In the genomic region with DNA sequence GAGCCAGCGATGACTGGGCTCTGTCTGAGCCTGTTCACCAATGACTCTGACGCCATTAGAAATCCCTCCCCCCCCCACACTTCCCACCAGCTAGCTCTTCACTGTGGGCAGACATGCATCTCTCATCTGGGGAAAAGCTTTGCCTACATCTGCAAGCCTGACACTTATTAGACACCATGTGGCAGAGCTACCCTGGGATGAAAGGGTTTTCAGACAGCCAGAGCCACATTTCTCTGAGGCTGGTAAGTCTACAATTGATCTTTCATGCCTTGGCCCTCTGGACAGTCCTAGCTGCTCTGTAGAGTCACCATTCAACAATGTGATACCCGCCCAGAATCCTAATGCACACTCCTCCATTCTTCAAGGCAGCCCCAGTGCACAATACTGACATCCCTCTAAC, we compare ENCODE assay signal across 13 mouse cellular contexts.
A peak's percentile ranks its signal among the peaks of the same experiment; 100 is the strongest.
DNase-seq lines count a peak whose midpoint lies in the region; ATAC-seq and TF ChIP-seq lines count a peak whose summit lies in the region.
"Had no signal": no experiment of that assay in that cellular context is flagged by ENCODE, and none has a peak within 500 bp of the region (broad histone marks: within the 10 kb centered on the region; RNA-seq: fewer than 3 reads in every experiment).

No protein-coding gene starts in this region.

- no peak overlapping the region for H3K9ac ChIP-seq in forebrain, postnatal 0 days
- no peak overlapping the region for H3K9ac ChIP-seq in midbrain, embryonic 14.5 days (replicated peaks; ENCODE audit: low read length)
- H3K9ac ChIP-seq: limb, embryonic 13.5 days; lung, embryonic 14.5 days had no signal

- intact Hi-C loops in left cerebral cortex, postnatal 4 days (cut with DNase I): no loop called here
- intact Hi-C loops in left cerebral cortex, postnatal 36 days (cut with DNase I): no loop called here

- H3K9me3 ChIP-seq in forebrain, postnatal 0 days (ENCODE audit: low read length): no peaks in the 10 kb centered on the region
- no peaks in the 10 kb centered on the region for H3K9me3 ChIP-seq in midbrain, embryonic 14.5 days (ENCODE audit: control insufficient read depth, low read length)
- H3K9me3 ChIP-seq: limb, embryonic 13.5 days had no signal

- H3K27ac ChIP-seq in forebrain, postnatal 0 days (ENCODE audit: low read depth, low read length): no peak overlapping the region
- H3K27ac ChIP-seq in midbrain, embryonic 14.5 days (replicated peaks; ENCODE audit: low read depth, low read length): peak overlapping the region; percentile 15; the same call in 1 of the 2 replicates
- H3K27ac ChIP-seq: layer of hippocampus, adult 2 months; limb, embryonic 13.5 days had no signal

- H3K27me3 ChIP-seq in forebrain, postnatal 0 days (ENCODE audit: insufficient read depth, low read length): no peaks in the 10 kb centered on the region
- no peaks in the 10 kb centered on the region for H3K27me3 ChIP-seq in midbrain, embryonic 14.5 days (ENCODE audit: control insufficient read depth, insufficient read depth, low read length)

- TF ChIP-seq CTCF in forebrain, postnatal 0 days (IDR thresholded peaks at IDR 0.05; ENCODE audit: low read depth): no peak

- no peak overlapping the region for H3K4me2 ChIP-seq in forebrain, postnatal 0 days (ENCODE audit: low read depth)
- no peak overlapping the region for H3K4me2 ChIP-seq in midbrain, embryonic 14.5 days (ENCODE audit: low read length)
- H3K4me2 ChIP-seq: limb, embryonic 13.5 days; lung, embryonic 14.5 days had no signal

- no peak overlapping the region for H3K4me3 ChIP-seq in forebrain, postnatal 0 days (ENCODE audit: low read depth, low read length)
- H3K4me3 ChIP-seq in midbrain, embryonic 14.5 days (replicated peaks; ENCODE audit: low read depth, low read length): no peak overlapping the region
- H3K4me3 ChIP-seq: layer of hippocampus, adult 2 months; limb, embryonic 13.5 days had no signal

- ATAC-seq in forebrain, postnatal 0 days: peak; percentile 82
- ATAC-seq in midbrain, embryonic 14.5 days (ENCODE audit: low FRiP score, low TSS enrichment): peak; percentile 59; the same call in 1 of the 2 replicates
- ATAC-seq: intestine, embryonic 16.5 days had no signal

- H3K36me3 ChIP-seq in forebrain, postnatal 0 days (ENCODE audit: insufficient read depth): no peaks in the 10 kb centered on the region
- no peaks in the 10 kb centered on the region for H3K36me3 ChIP-seq in midbrain, embryonic 14.5 days (ENCODE audit: control insufficient read depth, insufficient read depth, low read length)
- H3K36me3 ChIP-seq: limb, embryonic 13.5 days had no signal

- 0 out of 2 replicates have a peak, but pooled peaks cover 4% of the 10 kb centered on the region for H3K4me1 ChIP-seq in forebrain, postnatal 0 days (ENCODE audit: insufficient read depth)
- peaks cover 38% of the 10 kb centered on the region for H3K4me1 ChIP-seq in midbrain, embryonic 14.5 days (ENCODE audit: control insufficient read depth, insufficient read depth, low read length)

- WGBS in forebrain, postnatal 0 days: 58% methylated on average over 3 of the region's 3 CpGs
- WGBS in midbrain, embryonic 14.5 days: 28% methylated on average over 3 of the region's 3 CpGs

- DNase-seq in left cerebral cortex, postnatal 4 days: peak; percentile 2
- DNase-seq in left cerebral cortex, postnatal 36 days (ENCODE audit: low spot score in 2 of 2): no peak
- DNase-seq in forebrain, postnatal 0 days: no peak
- peak; percentile 60 for DNase-seq in midbrain, embryonic 14.5 days
- no peak for DNase-seq in heart, adult 8-10 months (ENCODE audit: low spot score)
- DNase-seq in ovary, postnatal 36 days (ENCODE audit: low spot score): no peak
- no peak for DNase-seq in cerebellum, postnatal 25 days
- DNase-seq: cerebellum, postnatal 14 days; lung, embryonic 14.5 days; thymus, postnatal 36 days had no signal

Comparison
In these comparisons a context has a peak if more than half of its experiments do, and no peak if none do; other contexts are left out.
1. DNase-seq: peak in left cerebral cortex, postnatal 4 days (single experiment) and midbrain, embryonic 14.5 days (single experiment); none in left cerebral cortex, postnatal 36 days (0 of 2), forebrain, postnatal 0 days (single experiment), heart, adult 8-10 months (single experiment), ovary, postnatal 36 days (single experiment) and cerebellum, postnatal 25 days (0 of 2).